Mouse (Mus musculus): ENCODE results near the gene Kif16b. TPM values are rescaled to one million over a fixed set of nuclear protein-coding genes. Genes with fewer than 3 reads are reported as not detected.

Kif16b gene
- polyA plus RNA-seq (2015; fragmentation: Nextera tagmentation; extraction: Ambion mirVana): 6.4 and 8.5 TPM in 2 replicates

DNA sequence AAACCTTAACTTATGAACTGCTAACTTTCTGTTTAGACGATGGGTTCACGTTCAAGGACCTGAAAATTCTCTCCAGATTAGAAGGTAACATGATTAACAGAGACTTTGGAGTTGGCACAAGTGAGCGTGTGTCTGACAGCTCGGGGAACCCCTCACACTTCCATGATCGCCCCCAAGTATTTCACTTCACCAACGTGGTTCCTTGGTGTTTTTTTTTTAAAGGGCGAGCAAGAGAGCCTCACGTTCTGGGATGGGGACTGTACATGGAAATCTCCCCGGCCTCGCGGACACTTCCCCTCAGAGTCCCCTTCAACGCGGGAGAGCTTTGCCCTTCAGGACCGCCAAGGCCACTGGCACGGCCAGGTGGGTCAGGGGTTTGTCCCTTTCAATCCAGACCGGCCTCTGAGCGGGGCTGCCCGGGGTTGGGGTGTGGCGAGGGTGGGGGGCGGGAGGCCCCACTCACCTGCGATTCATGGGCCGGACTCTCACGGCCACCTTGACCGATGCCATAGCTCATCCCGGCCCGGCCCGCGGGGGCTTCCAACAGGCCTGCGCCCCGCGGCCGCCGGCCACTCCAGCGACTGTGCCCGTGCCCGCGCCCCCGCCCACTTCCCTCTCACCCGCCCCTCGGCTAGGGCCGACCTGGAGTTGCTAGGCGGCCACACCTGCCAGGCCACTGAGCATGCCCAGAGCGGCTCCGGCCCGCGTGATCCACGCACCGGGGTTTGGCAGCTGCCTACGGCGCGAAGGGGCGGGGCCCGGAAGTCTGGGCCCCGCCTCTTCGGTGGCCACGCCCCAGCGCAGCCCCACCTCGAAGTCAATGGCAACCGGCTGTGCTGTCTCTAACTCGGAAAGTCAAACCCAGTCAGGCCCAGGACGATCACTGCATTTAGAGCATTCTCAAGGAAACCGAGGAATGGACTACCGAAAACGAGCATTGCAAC is at the start of gene Kif16b:
Kif16b (minus strand) TSS at position 670 of the 944 bp plus-strand sequence.
- Histone ChIP-seq H3K27ac (ENCODE audit: low read length) (peak within 1 kb of the TSS; percentile 66), H3K9me3 (ENCODE audit: low read length) (no peaks in the 10 kb centered on the region), H3K4me3 (ENCODE audit: low read depth, low read length) (peak within 1 kb of the TSS; percentile 79), H3K4me1 (ENCODE audit: insufficient read depth, low read depth, low read length) (peaks cover 7% of the 10 kb centered on the region; the same call in 1 of the 2 replicates), H3K4me2 (replicated peaks; ENCODE audit: low read depth, low read length) (peak within 1 kb of the TSS; percentile 91), H3K36me3 (ENCODE audit: insufficient read depth, low read length) (no peaks in the 10 kb centered on the region), H3K9ac (replicated peaks; ENCODE audit: low read depth) (peak within 1 kb of the TSS; percentile 64), H3K27me3 (replicated peaks; ENCODE audit: insufficient read depth, low read length) (no peaks in the 10 kb centered on the region)
- TF ChIP-seq CTCF (IDR thresholded peaks at IDR 0.05) (no peak), EP300 (IDR thresholded peaks at IDR 0.05) (no peak)
- ATAC-seq (peak; percentile 91), DNase-seq (ENCODE audit: low spot score) (peak; percentile 95)
- whole genome bisulfite sequencing: under 1% methylated on average over 57 of the region's 64 CpGs

DNA sequence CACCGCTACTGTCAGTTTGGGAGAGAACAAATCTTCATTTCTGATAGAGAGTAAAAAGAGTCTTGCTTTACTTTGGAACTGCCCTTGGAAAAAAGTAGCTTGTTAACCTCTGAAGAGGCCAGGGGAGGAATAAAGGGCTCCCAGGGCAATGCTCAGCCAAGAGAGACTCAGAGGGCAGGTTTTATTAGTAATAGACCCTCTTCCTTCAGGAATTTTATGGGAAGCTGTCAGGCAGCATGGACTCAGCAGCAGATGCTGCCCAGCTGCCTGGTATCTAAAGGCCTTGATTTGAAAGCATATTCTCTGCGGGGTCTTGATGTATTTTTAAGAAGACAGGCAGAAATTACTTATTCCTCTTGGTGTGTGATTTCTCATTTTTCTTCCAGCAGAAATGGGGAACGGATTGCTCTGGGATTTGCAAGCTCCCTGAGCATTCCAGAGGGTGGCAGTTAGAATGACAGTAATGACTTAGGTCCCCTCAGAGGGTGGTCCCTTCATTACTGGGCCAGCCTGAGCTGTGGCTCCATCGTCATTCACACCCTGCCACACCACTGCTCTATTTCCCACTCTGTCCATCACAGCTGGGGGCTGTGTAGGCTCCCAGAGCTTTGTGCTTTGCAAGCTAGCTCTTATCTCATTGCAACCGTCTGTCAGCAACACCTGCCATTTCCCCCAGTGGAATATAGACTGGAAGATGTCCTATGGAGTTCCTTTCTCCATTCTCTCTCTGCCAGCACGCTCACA is 39.7 kb upstream of the Kif16b start:
- TF ChIP-seq CTCF (IDR thresholded peaks at IDR 0.05) (no peak), EP300 (IDR thresholded peaks at IDR 0.05) (no peak)
- no peak for ATAC-seq

GRCm38 (mm10) chr2:142930445-142930844 is 29.1 kb upstream of the Kif16b start:
- Histone ChIP-seq H3K4me3 (ENCODE audit: low read depth, low read length) (no peak overlapping the region), H3K4me1 (ENCODE audit: insufficient read depth, low read depth, low read length) (no peaks in the 10 kb centered on the region), H3K36me3 (ENCODE audit: insufficient read depth, low read length) (no peaks in the 10 kb centered on the region), H3K27ac (ENCODE audit: low read length) (no peak overlapping the region), H3K9ac (replicated peaks; ENCODE audit: low read depth) (no peak overlapping the region), H3K4me2 (replicated peaks; ENCODE audit: low read depth, low read length) (no peak overlapping the region), H3K27me3 (replicated peaks; ENCODE audit: insufficient read depth, low read length) (no peaks in the 10 kb centered on the region), H3K9me3 (ENCODE audit: low read length) (no peaks in the 10 kb centered on the region)
- TF ChIP-seq EP300 (IDR thresholded peaks at IDR 0.05): no peak
- TF ChIP-seq CTCF (IDR thresholded peaks at IDR 0.05): no peak
- 80% methylated on average over 4 of the region's 4 CpGs for whole genome bisulfite sequencing
- ATAC-seq: no peak
- no peak for DNase-seq (ENCODE audit: low spot score)

More for the DNA sequence above, 39.7 kb upstream of the Kif16b start:
- Histone ChIP-seq H3K27me3 (replicated peaks; ENCODE audit: insufficient read depth, low read length) (no peaks in the 10 kb centered on the region), H3K36me3 (ENCODE audit: insufficient read depth, low read length) (no peaks in the 10 kb centered on the region), H3K27ac (ENCODE audit: low read length) (no peak overlapping the region), H3K4me3 (ENCODE audit: low read depth, low read length) (no peak overlapping the region), H3K9me3 (ENCODE audit: low read length) (no peaks in the 10 kb centered on the region), H3K9ac (replicated peaks; ENCODE audit: low read depth) (no peak overlapping the region), H3K4me2 (replicated peaks; ENCODE audit: low read depth, low read length) (no peak overlapping the region), H3K4me1 (ENCODE audit: insufficient read depth, low read depth, low read length) (no peaks in the 10 kb centered on the region)
- 49% methylated on average over 6 of the region's 6 CpGs for WGBS
- no peak for DNase-seq (ENCODE audit: low spot score)

GRCm38 (mm10) chr2:142929226-142930112 is 28.1 kb upstream of the Kif16b start:
- Histone ChIP-seq H3K9ac (replicated peaks; ENCODE audit: low read depth) (no peak overlapping the region), H3K4me2 (replicated peaks; ENCODE audit: low read depth, low read length) (no peak overlapping the region), H3K36me3 (ENCODE audit: insufficient read depth, low read length) (no peaks in the 10 kb centered on the region), H3K4me3 (ENCODE audit: low read depth, low read length) (no peak overlapping the region), H3K4me1 (ENCODE audit: insufficient read depth, low read depth, low read length) (no peaks in the 10 kb centered on the region), H3K27ac (ENCODE audit: low read length) (no peak overlapping the region), H3K27me3 (replicated peaks; ENCODE audit: insufficient read depth, low read length) (no peaks in the 10 kb centered on the region), H3K9me3 (ENCODE audit: low read length) (no peaks in the 10 kb centered on the region)
- no peak for TF ChIP-seq CTCF (IDR thresholded peaks at IDR 0.05)
- no peak for TF ChIP-seq EP300 (IDR thresholded peaks at IDR 0.05)
- no peak for DNase-seq (ENCODE audit: low spot score)
- 70% methylated on average over 10 of the region's 10 CpGs for WGBS
- ATAC-seq: no peak

GRCm38 (mm10) chr2:142910808-142911388 is 9.6 kb upstream of the Kif16b start:
- Histone ChIP-seq H3K27ac (ENCODE audit: low read length) (no peak overlapping the region), H3K9me3 (ENCODE audit: low read length) (no peaks in the 10 kb centered on the region), H3K36me3 (ENCODE audit: insufficient read depth, low read length) (no peaks in the 10 kb centered on the region), H3K4me1 (ENCODE audit: insufficient read depth, low read depth, low read length) (no peaks in the 10 kb centered on the region), H3K4me3 (ENCODE audit: low read depth, low read length) (no peak overlapping the region), H3K4me2 (replicated peaks; ENCODE audit: low read depth, low read length) (no peak overlapping the region), H3K9ac (replicated peaks; ENCODE audit: low read depth) (no peak overlapping the region), H3K27me3 (replicated peaks; ENCODE audit: insufficient read depth, low read length) (no peaks in the 10 kb centered on the region)
- DNase-seq (ENCODE audit: low spot score) (no peak), ATAC-seq (no peak)
- 83% methylated on average over 3 of the region's 3 CpGs for WGBS
- TF ChIP-seq EP300 (IDR thresholded peaks at IDR 0.05) (no peak), CTCF (IDR thresholded peaks at IDR 0.05) (no peak)

Data from lung, postnatal 0 days (tissue).